Mouse (Mus musculus): Measurements from ENCODE around the gene Spata33.
A peak's percentile ranks its signal among the peaks of the same experiment; 100 is the strongest.
"Not testable (repeated sequence)": the region's sequence is repeated elsewhere in the genome, so short reads cannot be mapped to it uniquely, and the experiment has no call there.

Spata33 gene

DNA sequence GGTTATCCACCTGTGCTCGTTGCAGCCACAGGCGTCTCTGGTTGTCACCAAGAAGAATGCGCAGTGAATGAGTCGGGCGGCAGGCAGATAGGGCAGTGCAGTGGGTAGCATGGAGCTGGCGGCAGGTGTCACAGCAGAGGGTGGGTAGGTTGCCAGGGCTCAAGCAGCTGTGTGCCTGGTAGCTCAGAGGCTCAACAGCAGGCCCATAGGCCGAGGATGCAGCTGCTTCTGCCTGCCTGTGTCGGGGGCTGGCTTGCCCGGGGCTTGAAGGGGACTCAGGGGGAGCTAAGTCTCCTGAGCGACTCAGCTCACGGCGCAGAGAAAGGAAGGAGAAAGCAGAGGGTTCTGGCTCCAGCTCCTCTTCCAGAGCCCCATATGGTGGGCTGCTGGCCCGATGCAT lies 20.7 kb downstream of the Spata33 start:
- DNase-seq (ENCODE audit: low spot score in 2 of 2): no peak

DNA sequence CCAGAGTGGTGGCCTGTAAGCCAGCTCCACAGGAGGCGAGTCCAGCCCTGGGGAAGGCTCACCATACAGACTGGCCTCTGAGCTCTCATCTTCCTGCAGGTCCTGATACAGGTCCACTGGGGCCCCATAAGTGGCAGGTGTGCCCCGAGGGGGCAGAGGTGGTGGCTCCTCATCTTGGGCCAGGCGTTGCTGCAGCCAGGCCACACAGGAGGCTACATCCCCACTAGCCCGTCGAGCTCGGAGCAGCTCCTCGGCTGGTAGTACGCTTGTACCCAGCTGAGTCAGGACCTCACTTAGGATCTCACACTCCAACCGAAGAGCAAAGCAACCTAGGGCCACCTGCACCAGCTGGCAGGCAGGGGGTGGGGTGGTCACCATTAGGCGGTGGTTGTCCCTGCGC lies 21.1 kb downstream of the Spata33 start:
- DNase-seq (ENCODE audit: low spot score in 2 of 2): no peak

DNA sequence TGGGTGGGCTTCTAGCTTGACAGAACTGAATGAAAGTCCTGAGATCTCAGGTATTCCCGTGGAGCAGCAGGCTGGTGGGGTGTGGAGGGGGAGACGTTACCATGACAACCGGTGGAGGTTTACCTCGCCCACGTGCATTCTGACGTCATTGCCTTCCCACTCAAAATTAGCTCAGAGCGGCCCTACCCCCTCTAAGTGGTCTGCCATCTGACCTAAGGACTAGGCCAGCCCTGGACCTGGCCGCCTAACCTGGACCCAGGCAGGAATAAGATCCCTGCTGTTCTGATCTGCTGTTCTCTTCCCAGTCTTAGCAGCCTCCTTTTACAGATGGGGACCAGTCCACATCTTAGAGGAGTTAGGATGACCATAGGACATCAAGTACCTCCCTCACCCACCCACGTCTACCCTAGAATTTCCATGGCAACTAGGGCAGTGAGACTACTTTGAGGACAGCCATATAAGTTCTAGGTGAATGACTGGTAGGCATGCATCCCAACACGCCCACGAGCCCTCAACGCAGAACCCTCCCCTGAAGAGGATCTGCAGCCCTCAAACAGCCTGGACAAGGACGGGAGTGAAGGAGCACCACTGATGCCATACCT lies 22.4 kb downstream of the Spata33 start:
- DNase-seq (ENCODE audit: low spot score in 2 of 2): peak; percentile 57 to 73

DNA sequence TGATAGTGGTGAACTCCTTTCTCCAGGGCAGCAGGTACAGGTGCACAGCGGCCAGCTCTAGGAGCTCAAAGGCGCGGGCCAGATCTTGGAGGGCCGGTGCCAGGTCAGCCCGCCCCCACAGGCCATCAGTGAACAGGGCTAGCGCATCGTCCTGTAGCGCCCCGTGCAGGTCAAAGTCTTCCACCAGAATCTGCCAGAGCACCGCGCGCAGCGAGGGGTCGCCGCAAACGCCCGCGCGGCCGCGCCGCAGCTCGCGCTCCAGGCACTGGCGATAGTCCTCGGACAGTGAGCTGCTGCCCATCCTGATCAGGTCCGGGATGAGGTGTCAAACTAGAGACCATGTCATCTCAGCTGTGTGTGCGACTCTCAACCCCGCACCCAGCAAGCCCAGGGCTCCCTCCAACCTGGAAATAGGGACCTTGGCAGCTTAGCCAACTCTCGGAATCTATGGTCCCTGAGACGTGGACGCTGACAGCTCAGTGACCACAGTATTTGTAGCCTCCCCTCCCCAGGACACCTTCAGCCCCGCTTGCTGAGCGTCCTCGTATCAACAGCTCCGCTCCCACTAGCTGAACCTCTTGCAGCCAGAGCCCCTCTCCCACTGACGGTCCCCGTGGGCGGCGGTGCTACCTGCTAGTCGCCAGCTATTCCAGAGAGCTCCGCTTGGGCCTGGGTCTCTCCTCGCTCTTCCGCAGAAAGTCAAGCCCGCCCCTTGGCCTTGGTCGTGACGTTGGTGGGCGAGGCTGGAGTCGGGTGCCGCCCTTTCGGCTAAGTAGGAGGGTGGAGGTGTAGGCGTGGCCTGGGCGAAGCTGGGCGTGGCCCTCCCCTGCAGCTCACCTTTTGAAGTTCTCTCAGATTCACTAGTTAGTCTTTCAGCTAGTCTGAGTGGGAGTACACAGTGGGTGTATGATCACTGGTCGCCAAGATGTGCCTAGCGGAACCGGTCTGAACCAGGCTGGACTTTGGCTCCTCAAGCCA lies 23.2 kb downstream of the Spata33 start, which contains the start of gene Spata2l:
Gene Spata2l, minus strand, starts transcription at position 714 of the 978 bp plus-strand sequence.
- peak; percentile 57 to 73 for DNase-seq (ENCODE audit: low spot score in 2 of 2)

DNA sequence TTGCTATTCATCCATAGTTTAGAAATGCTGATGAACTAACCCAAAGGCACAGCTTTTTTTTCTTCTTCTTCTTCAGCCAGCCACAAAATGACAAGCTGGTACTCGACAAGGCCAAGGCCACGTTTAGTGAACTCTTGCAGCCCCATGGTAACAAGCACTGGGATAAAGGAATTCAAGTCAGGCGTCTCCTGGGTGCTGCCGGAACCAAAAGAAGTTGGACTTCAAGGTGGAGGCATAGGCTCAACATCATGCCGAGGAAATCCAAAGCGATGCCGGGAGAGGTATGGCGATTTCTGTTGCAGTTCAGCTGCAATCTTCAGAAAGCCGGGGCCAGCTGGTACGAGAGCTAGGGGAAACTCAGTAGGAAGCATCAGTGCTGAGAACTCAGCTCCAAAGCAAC lies 26.8 kb downstream of the Spata33 start:
- DNase-seq (ENCODE audit: low spot score in 2 of 2): no peak

DNA sequence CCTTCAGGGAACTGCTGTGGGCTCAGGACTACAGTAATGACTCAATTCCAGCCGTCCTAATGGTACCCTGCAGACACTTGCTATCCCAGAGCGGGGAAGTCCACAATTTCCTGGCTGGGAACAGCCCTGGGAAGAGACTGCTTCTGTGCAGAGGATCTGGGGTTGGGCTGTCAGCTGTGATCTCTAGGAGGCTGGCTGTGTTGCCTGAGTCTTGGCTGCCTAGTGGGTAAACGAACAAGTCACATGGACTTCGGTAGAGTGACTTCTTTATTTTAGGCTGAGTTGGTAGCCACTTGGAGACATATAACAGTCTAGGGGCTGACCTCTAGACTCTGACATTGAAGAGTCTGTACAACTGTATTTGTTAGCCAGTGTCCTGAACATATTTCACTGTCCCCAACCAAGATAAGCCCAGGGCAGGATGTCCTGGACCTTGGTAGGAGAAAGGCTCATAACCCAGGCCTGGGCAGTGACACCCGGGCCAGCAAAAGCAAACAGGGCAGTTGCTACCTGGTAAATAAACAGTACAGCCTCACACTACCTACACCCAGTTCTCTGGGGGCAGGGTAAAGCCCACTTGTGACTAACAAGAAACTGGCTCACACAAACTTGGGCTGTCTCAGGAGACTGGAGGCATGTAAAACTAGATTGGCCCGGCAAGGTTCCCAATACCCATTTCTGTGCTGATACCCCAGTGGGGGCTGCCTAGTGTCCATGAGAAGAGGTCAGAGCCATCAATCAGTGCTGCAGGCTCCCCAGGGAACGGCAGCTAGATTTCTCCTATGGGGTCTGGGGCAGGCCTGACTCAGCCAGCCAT lies 29.7 kb downstream of the Spata33 start:
- DNase-seq (ENCODE audit: low spot score in 2 of 2): no peak

DNA sequence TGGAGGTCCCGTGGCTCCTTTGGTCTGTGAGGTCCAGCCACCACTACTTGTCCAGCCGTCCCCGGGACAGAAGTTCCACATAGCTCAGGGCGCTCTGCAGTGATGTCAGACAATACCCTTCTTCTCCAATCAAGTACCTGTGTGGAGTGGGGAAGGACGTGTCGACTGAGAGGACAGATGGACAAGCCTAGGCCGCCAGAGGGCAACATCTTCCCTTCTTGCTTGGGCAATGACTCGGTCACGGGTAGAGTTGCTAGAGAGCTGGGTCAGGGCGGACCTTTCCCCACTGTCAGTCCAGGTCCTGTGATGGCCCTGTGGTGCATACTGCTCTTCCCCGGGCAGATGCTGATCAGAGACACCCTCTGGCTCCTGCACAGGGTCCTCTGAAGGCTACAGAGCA lies 30.4 kb downstream of the Spata33 start:
- DNase-seq (ENCODE audit: low spot score in 2 of 2): no peak

DNA sequence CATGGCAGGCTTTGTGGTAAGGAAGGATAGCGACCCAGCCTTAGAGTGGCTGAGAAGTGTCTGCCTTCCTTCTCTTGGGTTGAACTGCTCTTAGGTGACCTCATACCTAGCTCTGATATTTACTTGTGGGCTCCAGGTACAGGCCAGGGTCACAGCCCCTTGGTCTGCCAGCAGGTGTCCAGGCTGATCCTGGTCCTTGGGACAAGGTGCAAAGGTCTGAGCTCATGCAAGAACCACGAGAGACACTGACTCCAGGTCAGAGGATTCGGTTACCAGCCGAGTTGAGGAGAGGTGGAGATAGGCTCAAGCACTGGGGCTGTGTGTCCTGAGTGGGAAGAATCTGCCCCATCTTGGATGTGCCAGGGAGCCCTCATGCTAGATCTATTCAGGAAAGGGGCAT lies 31.8 kb downstream of the Spata33 start:
- no peak for DNase-seq (ENCODE audit: low spot score in 2 of 2)

DNA sequence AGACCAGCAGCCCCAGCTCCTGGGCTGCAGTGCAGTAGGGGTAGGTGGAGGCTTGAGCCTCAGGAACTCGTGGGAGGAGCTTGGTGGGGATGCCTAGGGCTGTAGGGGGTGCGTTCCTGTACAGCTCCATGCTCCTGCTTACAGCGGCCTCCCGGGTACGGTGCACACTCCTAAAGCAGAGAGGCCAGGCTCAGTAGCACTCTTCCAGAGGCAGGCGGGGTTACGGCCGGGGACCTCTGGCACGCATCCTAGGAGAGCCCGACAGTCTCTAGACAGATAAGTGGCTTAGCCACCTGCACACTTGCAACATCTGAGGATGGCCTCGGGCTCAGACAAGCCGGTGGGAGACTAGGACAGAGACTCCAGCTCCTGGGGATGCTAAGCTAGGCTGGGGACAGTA lies 32.9 kb downstream of the Spata33 start:
- no peak for DNase-seq (ENCODE audit: low spot score in 2 of 2)

DNA sequence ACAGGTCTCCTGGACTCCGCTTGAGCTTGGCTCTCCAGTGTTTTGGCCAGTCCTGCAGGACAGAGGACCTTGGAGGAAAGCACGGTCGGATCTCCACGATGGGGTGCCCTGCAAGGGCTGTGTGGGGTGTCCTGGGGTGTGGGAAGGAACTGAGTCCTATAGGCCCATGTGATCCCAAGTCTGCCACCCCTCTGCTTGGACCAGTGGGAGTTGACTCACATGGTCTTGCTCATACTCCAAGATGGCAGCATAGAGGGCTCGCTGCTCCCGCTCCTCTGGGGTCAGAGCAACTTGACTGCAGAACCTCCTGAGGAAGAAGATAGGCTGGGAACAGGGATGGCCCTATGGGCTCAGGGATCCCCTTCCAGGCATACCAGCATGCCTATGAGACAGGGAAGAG lies 35.1 kb downstream of the Spata33 start:
- no peak for DNase-seq (ENCODE audit: low spot score in 2 of 2)

DNA sequence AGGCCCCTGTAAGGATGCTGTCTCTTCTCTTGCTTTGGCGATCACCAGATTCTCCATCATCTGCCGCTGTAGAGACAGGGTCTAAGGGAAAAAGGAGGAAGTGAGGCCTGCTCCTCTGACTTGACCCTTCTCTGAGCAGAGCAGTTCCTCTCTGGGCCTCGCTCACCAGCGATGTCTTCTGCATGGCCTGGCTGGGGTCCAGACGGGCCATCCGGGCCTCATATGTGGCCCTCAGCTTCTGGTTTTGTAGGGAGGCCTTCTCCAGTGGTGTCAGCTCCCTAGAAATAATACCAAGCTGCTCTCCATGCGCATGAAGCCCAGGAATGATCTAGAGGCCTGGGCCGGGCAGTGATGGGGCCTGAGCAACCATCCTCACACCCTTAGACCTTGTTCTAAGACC lies 36.0 kb downstream of the Spata33 start:
- DNase-seq (ENCODE audit: low spot score in 2 of 2): no peak

DNA sequence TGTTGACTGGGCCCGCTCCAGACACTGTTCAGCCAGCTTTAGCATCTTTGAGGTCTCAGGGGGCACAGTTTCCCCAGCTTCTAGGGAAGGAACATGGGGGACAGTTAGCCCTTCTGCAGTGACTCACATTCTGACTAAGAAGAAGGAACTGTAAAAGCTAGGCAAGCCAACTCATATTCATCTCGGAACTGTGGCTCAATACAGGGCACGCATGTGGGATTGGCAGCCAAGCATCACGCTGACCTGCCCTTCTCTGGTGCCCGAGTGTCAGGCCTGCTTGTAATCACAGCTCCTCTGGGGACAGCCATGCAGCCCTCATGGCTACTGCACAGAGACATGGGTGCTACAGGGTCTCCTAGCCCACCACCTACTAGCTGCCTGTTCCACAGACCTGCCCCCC lies 38.3 kb downstream of the Spata33 start:
- no peak for DNase-seq (ENCODE audit: low spot score in 2 of 2)

DNA sequence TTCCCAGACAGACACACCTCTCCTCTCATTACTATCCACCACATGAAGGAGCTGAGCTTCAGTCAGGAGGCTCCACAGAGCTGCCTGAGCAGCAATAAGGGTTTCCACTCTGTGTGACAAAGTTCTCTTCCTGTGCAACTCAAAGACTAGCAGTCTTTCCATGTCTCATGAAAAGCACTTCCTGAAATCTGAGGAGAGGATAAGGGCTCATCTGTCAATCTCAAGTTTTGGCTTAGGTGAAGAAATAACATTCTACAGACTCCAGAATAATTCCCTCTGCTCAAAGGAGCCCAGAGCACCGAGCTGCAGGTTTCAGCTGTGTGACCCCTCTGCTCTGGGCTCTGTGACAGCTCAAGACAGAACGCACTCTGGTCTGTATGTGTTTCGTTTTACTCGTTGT lies 40.3 kb downstream of the Spata33 start:
- no peak for DNase-seq (ENCODE audit: low spot score in 2 of 2)

DNA sequence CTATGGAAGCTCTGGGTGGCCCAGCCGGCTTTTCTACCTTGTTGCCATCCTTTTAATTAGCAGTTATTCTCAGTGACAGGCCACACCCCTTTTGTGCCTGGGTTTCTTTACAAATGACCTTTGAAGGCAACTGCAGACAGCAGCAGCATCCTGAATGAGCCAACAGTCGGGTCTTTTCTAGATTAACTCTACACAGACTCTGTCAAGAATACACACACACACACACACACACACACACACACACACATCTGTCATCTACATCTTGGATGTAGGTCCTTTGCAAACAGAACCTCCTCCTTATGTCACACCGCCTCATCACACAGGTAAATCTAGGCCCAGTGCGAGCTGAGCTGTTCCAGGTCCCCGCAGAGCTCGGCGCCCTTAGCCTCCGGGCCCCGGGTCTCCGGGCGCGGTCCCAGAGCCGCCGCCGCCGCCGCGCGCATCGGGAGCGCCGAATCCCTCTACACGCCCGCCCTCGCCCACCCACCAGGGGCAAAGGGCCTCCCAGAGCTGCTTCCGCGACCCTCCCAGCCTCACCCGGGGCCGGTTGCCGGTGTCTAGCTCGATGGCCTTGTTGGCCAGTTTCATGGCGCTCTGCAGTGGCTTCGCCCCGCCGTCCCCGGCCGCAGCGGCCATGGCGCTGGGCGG lies 40.9 kb downstream of the Spata33 start:
- DNase-seq (ENCODE audit: low spot score in 2 of 2): no peak

DNA sequence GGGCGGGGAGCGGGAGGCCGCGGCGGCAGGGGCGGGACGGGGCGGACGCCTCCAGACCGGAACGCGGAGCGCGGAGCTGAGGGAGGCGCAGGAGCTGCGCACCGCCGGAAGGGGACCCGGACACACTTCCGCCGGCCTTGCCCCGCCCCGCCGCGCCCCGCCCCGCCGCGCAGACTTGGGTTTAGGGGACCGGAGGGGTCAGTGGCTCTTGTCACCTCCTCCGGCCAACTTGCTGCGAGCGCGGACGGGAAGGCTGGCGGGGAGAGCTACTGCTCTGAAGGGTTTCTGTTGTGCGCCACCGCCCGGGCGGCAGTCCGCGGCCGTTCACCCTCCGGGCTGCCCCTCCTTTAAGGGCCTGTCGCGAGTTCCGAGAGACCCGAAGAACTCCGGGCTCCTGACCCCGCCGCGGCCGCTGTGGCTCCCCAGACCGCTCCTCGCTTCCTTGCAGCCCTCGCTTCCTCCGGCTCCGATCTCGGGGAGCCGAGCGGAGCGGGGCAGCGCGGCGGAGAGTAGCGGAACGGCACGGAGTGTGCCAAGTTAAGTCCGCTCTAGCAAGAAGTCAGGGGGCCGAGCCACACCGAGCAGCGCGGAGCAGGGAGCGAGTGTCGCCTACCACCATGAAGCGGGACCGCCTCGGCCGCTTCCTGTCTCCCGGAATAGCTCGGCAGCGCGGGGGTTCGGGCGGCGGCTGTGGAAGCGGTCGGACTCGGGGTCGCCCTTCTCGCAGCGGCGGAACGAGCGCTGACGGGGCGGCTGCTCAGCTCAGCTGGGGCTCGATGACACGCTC lies 41.7 kb downstream of the Spata33 start, which contains the start of the genes Zfp276 and Vps9d1:
Gene Zfp276, plus strand, starts transcription at position 97 of the 787 bp plus-strand sequence.
Gene Vps9d1, minus strand, starts transcription at position 250 of the 787 bp plus-strand sequence.
- peak; percentile 60 to 74 for DNase-seq (ENCODE audit: low spot score in 2 of 2)

DNA sequence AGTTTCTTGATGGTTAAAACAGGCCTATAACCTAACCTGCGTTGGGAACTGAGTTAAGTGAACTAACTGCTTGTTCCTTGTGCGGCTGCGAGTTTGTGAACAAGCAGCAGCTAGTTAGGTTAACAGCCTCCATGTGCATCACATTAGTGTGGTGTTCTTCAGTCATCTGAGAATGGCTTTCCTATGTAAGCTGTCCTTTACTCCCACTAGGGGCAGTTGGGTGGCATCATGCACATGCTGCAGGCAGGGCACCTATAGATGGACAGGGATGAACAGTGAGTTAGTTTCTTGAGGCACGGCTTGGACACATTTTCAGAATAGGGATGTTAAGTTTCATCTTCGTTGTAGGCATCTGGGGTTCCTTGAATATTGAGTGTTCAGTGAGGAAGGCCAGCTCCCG lies 42.5 kb downstream of the Spata33 start:
- no peak for DNase-seq (ENCODE audit: low spot score in 2 of 2)

DNA sequence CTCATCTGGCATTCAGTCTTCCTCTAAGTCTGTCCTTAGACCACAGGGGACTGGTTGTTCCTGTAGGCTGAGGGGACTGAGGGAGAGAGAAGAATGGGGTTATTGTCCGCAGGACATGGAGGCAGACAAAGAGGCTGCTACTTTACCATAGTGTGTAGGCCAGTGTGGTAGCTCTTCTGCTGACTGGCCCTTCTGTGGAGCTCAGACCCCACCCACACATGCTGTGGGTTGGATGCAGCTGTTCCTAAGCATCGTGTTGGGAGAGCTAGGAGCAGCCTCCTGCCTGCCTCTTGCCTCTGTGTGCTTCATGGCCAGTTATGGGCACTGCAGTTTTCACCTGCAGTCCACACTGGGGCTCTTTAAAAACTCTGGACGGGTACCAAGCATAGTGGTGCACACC lies 44.5 kb downstream of the Spata33 start:
- no peak for DNase-seq (ENCODE audit: low spot score in 2 of 2)

DNA sequence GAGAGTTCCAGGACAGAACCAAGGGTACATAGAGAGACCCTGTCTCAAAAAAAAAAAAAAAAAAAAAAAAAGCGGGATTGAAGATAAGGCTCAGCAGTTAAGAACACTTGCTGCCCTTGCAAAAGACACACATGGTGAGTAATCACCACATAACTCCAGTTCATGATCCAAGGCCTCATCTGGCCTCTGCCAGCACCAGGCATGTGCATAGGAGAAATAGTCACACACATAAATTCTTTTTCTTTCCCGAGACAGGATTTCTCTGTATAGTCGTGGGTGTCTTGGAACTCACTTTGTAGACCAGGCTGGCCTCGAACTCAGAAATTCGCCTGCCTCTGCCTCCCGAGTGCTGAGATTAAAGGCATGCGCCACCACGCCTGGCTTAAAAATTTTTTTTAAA lies 45.0 kb downstream of the Spata33 start:
- not testable (repeated sequence) for DNase-seq (ENCODE audit: low spot score in 2 of 2)

DNA sequence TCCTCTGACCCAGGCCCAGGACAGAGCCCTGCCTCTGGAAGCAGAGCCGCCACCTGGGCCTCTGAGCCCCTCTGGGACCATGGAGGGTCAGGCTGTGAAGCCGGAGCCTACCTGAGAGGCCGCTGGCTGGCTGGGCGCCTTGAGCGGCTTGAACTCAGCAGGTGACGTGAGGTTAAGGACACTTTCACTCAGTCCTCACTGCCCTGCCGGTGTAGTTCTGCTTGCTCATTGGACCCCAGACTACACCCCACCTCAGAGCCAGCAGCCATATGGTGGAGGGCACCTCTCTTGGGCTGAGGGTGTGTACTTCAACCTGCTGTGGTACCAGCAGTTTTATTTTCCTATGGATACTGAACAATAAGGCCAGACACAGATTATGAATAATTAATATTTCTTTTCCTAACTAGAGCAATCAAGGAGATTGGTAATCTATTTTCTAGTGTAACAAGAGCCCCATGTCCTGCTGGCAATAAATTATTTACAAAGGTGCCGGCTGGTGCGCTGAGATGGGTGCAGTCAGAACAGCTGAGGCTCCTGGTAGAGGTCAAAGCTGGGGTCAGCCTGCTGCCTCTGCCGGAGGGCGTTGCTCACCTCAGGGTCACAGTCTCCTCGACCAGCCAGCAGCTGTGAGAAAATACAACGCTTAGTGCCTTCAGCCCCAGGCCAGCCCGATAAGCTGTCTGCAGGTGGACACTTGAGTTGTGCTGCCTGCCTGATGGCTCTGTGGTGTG lies 55.5 kb downstream of the Spata33 start:
- no peak for DNase-seq (ENCODE audit: low spot score in 2 of 2)

DNA sequence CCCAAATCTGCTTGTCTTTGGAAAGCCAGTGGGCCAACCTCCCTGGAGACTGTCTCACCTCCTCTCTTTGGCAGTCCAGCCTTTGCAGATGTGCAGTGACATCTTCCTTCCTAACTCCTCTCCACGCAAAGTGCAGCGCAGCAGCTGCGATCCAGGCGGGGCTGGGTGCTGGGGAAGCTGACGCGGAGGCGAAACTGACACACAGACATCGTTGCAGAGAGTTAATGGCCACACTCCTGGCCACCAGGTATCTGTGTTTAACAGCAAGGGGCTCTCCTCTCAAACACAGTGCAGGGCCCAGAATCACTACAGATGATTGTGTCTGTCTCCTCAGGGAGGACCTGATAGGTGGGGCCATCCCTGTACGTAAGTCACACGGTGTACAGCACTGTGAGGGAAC lies 58.5 kb downstream of the Spata33 start:
- DNase-seq (ENCODE audit: low spot score in 2 of 2): no peak

Measured in frontal cortex, postnatal 25 days (tissue).